Mouse (Mus musculus) heart, embryonic 15.5 days (tissue): ENCODE measurements around the gene Pitpnm1. TPM values are rescaled to one million over a fixed set of nuclear protein-coding genes. Genes with fewer than 3 reads are reported as not detected.
"Not testable (repeated sequence)": the region's sequence is repeated elsewhere in the genome, so short reads cannot be mapped to it uniquely, and the experiment has no call there.

Experiments
- ATAC-seq: fragments of 200-750 bp; cut with Nextera tagmentation; replicated peaks from 2 replicates; pipeline ENCODE4 v1.8.0; 2017; ENCODE audit warnings: low read depth, moderate TSS enrichment; ENCODE audit not compliant: insufficient number of reproducible peaks, insufficient read depth, low FRiP score
- H3K27ac ChIP-seq: fragments of 300-500 bp; sonication (generic); 2 replicates; pipeline ENCODE4 v1.5.1; 2015; ENCODE audit warnings: mild to moderate bottlenecking, inconsistent platforms
- H3K27me3 ChIP-seq: fragments of 300-500 bp; sonication (generic); 2 replicates; pipeline ENCODE4 v1.6.1; 2015; ENCODE audit warnings: inconsistent platforms
- H3K36me3 ChIP-seq: fragments of 300-500 bp; sonication (generic); 2 replicates; pipeline ENCODE4 v1.6.1; 2015; ENCODE audit warnings: mild to moderate bottlenecking, inconsistent platforms
- H3K4me1 ChIP-seq: fragments of 300-500 bp; sonication (generic); replicated peaks from 2 replicates; pipeline ENCODE4 v1.6.1; 2015; ENCODE audit warnings: inconsistent platforms
- H3K4me2 ChIP-seq: fragments of 300-500 bp; sonication (generic); 2 replicates; pipeline ENCODE4 v1.6.1; 2015; ENCODE audit warnings: inconsistent platforms, mild to moderate bottlenecking, moderate library complexity
- H3K4me3 ChIP-seq: fragments of 300-500 bp; sonication (generic); 2 replicates; pipeline ENCODE4 v1.5.1; 2015; ENCODE audit warnings: mild to moderate bottlenecking, inconsistent platforms
- H3K9ac ChIP-seq: fragments of 300-500 bp; sonication (generic); 2 replicates; pipeline ENCODE4 v1.6.1; 2015; ENCODE audit warnings: mild to moderate bottlenecking, inconsistent platforms
- H3K9me3 ChIP-seq: fragments of 300-500 bp; sonication (generic); replicated peaks from 2 replicates; pipeline ENCODE4 v1.6.1; 2016; ENCODE audit warnings: inconsistent platforms
- WGBS: fragments of 180-500 bp; shearing (Covaris S2); methylation state at CpG from one replicate; pipeline ENCODE4 v1.1.7; 2015; ENCODE audit warnings: mixed read lengths; 5-methylcytosine and 5-hydroxymethylcytosine counted together
- polyA plus RNA-seq: library from polyadenylated mRNA; unstranded; fragments of >200 nt; fragmentation: Nextera tagmentation; extraction: Ambion mirVana; gene quantifications from 2 replicates; pipeline ENCODE4 v1.2.1, GENCODE M21; 2015

Pitpnm1 gene
- polyA plus RNA-seq, 1 experiment from 2014 or later = 17.2 TPM

DNA sequence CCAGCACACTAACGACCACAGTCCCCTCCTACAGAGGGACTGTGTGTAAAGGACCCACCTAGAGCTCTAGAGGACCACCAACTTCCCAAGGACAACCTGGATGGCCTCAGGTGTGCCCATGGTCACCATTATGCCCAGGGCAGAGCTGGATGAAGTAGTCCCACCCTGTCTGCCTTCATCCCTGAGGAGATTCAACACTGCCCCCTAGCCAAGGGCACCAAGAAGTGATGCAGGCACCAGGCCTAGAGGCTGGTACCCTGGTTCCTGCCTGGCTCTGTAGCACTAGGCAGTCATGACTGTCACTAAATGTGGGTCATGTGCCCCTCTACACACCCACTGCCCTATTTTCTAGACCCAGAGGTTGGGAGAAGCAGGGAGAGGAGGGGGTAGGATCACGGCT is 32.0 kb downstream of the Pitpnm1 start:
- WGBS = 88% methylated on average over 2 of the region's 2 CpGs
- H3K9me3 ChIP-seq = no peaks in the 10 kb centered on the region

DNA sequence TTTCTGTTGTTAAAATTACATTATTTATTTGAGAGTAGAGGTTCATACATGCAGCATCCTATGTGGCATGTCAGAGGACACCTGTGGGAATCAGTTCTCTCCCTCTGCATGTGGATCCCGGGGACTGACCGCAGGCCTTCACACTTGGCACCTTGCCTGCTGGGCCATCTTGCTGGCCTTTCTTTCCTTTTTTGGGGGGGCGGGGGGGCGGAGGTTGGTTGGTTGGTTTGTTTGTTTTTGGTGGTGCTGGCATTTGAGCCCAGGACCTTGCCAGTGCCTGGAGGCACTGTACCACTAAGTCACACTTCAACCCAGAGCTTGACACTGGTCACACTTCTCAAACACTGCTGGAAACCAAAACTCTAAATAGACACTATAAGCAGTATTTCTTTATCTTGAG is 34.6 kb downstream of the Pitpnm1 start:
- no peak for ATAC-seq
- H3K36me3 ChIP-seq = peaks cover 17% of the 10 kb centered on the region; the same call in 1 of the 2 replicates
- H3K9ac ChIP-seq = no peak overlapping the region
- H3K27ac ChIP-seq = no peak overlapping the region
- peaks cover 6% of the 10 kb centered on the region for H3K4me1 ChIP-seq
- no peak overlapping the region for H3K4me3 ChIP-seq
- no peak overlapping the region for H3K4me2 ChIP-seq
- H3K27me3 ChIP-seq = 0 out of 2 replicates have a peak, but pooled peaks cover 5% of the 10 kb centered on the region
- H3K9me3 ChIP-seq = no peaks in the 10 kb centered on the region
- WGBS = 88% methylated on average over 4 of the region's 4 CpGs

More for the DNA sequence above, 32.0 kb downstream of the Pitpnm1 start:
- Histone ChIP-seq H3K9ac (no peak overlapping the region), H3K36me3 (peaks cover 33% of the 10 kb centered on the region), H3K4me1 (peaks cover 16% of the 10 kb centered on the region), H3K4me3 (no peak overlapping the region), H3K27me3 (0 out of 2 replicates have a peak, but pooled peaks cover under 1% of the 10 kb centered on the region), H3K4me2 (no peak overlapping the region), H3K27ac (no peak overlapping the region)
- no peak; the same call in 1 of the 2 replicates for ATAC-seq

DNA sequence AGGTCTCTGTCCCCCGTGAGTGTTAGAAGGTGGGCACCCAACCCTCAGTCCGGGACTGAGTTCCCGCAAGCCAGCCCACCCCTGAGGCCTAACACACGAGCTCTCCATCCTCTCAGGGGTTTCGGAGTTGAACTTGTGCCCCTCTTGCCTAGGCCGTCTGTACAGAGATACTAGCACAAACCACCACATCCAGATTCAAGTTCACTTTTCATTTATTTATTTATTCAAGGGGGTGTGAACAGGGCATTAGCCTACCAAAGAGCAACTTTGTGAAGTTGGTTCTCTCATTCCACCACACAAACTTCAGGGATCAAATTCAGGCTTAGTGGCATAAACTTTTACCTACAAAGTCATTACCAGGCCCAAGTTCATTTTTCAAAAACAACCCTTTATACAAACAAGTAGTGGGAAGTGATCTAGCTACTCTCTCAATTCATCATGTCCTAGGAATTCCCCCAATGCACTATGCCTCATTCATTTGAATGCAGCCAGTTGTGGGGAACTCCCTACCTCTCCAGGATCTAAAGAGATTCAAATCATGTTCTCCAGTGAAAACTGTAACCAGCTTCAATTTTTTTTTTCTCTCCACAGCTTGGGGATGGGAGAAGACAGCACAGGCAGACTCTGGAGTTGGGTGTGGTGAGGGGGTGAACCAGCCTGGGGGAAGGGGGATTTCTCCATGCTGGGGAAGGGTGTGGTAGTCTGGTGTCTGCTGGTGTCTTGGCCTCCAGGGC is 35.6 kb downstream of the Pitpnm1 start:
- not testable (repeated sequence) for H3K4me2 ChIP-seq, H3K27ac ChIP-seq, H3K27me3 ChIP-seq, H3K4me1 ChIP-seq, H3K4me3 ChIP-seq, H3K9me3 ChIP-seq, H3K9ac ChIP-seq
- 0 out of 2 replicates have a peak, but pooled peaks have one; percentile 19 for ATAC-seq
- peaks cover 10% of the 10 kb centered on the region; the same call in 1 of the 2 replicates for H3K36me3 ChIP-seq
- WGBS = 80% methylated on average over 6 of the region's 6 CpGs

DNA sequence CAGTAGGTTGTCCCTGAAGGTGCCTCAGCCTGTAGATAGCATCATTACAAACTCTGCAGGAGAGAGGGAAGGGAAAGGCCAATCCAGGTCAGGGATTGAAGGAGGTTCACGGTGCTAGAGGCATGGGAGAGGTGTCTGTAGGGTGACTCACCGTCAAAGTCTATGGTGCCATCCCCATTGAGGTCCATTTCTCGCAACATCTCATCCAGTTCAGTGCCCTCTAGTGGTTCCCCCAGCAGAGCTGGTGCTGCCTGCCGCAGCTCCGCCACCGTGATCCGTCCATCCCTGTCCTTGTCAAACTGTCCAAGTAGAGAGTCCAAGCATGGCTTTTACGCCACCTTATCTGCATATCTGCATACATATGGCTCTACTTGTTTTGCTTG is 36.2 kb downstream of the Pitpnm1 start:
- not testable (repeated sequence) for H3K9me3 ChIP-seq, H3K4me3 ChIP-seq, H3K27ac ChIP-seq, H3K4me2 ChIP-seq, H3K4me1 ChIP-seq, H3K27me3 ChIP-seq, H3K9ac ChIP-seq
- peaks cover 10% of the 10 kb centered on the region; the same call in 1 of the 2 replicates for H3K36me3 ChIP-seq
- ATAC-seq = peak; percentile 11; the same call in 1 of the 2 replicates
- WGBS = 25% methylated on average over 8 of the region's 8 CpGs

DNA sequence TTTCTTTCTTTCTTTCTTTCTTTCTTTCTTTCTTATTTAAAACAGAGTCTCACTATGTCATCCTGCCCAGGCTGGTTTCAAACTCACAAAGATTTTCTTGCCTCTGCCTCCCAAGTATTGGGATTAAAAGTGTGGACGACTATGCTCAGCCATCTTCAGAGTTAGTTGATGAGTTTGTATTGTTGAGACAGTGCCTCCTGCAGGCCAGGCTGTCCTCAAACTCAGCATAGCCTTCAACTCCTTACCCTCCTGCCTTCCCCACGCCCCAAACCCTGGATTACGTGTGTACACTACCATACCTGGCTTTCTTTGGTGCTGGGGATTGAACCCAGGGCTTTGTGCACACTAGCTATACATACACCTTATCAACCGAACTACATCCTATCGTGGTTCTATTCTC is 36.7 kb downstream of the Pitpnm1 start:
- no peak overlapping the region for H3K4me3 ChIP-seq
- H3K9me3 ChIP-seq = no peaks in the 10 kb centered on the region
- H3K4me1 ChIP-seq = no peaks in the 10 kb centered on the region
- 0 out of 2 replicates have a peak, but pooled peaks cover 5% of the 10 kb centered on the region for H3K27me3 ChIP-seq
- WGBS = 73% methylated on average over 5 of the region's 5 CpGs
- H3K9ac ChIP-seq = no peak overlapping the region
- ATAC-seq = no peak
- H3K4me2 ChIP-seq = no peak overlapping the region
- H3K27ac ChIP-seq = no peak overlapping the region
- H3K36me3 ChIP-seq = peaks cover 5% of the 10 kb centered on the region; the same call in 1 of the 2 replicates

DNA sequence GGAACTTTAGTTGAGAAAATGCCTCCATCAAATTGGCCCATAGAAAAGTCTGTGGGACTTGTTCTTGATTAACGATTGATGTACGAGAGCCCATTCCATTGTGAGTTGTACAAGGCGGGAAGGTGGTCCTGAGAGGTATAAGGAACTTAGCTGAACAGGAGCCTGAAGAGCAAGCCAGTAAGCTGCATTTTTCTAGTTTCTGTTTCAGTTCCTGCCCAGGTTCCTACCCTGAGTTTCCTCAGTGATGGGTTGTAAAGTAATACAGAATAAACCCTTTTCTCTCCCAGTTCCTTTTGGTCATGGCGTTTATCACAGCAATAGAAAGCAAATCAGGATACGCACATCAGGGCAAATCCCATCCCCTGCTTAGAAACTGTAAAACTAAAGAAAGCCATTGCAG is 38.1 kb downstream of the Pitpnm1 start:
- no peak overlapping the region for H3K9ac ChIP-seq
- 74% methylated on average over 5 of the region's 5 CpGs for WGBS
- H3K9me3 ChIP-seq = no peaks in the 10 kb centered on the region
- 0 out of 2 replicates have a peak, but pooled peaks cover 5% of the 10 kb centered on the region for H3K27me3 ChIP-seq
- no peak overlapping the region for H3K4me3 ChIP-seq
- H3K36me3 ChIP-seq = no peaks in the 10 kb centered on the region
- no peaks in the 10 kb centered on the region for H3K4me1 ChIP-seq
- no peak overlapping the region for H3K4me2 ChIP-seq
- no peak for ATAC-seq
- no peak overlapping the region for H3K27ac ChIP-seq

DNA sequence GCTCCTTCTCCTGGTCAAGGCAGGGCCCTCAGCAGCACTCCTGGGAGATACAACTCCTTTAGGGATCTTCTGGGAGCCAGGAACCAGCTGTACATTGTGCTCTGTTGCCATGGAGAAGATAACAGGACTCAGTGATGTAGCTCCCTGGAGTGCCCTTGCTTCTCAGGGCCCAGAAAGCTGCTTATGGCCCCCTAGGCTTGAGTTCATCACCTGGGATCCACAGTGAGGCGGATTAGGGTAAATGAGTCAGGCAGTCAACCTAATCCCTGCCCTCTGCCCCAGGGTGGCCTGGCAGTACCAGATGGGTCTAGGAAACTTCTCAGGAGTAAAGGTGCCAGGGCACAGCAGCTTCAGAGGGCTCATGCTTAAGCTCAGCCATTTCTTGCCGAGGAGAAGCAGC is 39.6 kb downstream of the Pitpnm1 start, which contains the start of gene Gpr152:
Gene Gpr152 (plus strand): TSS at position 342 of the 400 bp plus-strand sequence.
- H3K9ac ChIP-seq = no peak within 1 kb of the TSS
- WGBS = 73% methylated on average over 2 of the region's 2 CpGs

DNA sequence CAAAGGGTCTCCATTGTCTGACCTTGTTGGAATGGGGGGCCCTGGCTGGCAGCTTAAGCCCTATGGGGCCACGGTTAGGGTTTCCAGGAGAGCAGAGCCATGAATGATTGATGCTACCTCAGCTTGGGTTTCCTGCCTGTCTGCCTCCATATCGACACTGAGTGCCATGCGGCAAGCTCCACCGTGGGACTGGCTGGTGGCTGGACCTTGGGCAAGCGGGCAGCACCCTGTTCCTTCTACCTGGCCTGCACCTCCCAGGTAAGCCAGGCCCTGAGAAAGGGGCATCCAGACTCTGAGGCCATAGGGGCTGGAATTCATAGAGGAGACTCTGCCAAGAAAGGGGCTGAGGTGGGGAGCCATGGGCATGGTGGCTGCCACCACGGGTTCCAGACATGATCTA is 40.3 kb downstream of the Pitpnm1 start:
- no peak overlapping the region for H3K4me2 ChIP-seq
- 76% methylated on average over 6 of the region's 6 CpGs for WGBS
- no peak for ATAC-seq

More for the DNA sequence above, 39.6 kb downstream of the Pitpnm1 start, which contains the start of gene Gpr152:
- no peak for ATAC-seq
- Histone ChIP-seq H3K36me3 (no peaks in the 10 kb centered on the region), H3K4me2 (no peak within 1 kb of the TSS), H3K9me3 (no peaks in the 10 kb centered on the region), H3K27ac (no peak within 1 kb of the TSS), H3K27me3 (0 out of 2 replicates have a peak, but pooled peaks cover 5% of the 10 kb centered on the region), H3K4me3 (no peak within 1 kb of the TSS), H3K4me1 (no peaks in the 10 kb centered on the region)

DNA sequence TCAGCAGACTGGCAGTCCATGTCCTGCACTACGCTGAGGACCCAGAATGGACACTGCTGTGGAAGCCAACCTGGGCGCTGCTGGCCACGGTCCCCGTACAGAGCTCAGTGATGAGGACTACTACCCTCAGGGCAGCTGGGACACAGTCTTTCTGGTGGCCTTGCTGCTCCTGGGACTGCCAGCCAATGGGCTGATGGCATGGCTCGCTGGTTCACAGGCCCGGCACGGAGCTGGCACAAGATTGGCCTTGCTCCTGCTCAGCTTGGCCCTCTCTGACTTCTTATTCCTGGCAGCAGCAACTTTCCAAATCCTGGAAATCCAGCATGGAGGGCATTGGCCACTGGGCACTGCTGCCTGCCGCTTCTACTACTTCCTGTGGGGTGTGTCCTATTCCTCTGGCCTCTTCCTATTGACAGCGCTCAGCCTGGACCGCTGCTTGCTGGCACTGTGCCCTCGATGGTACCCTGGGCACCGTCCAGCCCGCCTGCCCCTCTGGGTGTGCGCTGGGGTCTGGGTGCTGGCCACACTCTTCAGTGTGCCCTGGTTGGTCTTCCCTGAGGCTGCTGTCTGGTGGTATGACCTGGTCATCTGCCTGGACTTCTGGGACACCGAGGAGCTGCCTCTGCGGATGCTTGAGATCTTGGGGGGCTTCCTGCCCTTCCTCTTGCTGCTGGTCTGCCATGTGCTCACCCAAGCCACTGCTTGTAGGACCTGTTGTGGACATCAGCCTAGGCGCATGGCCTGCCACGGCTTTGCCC is 42.8 kb downstream of the Pitpnm1 start:
- Histone ChIP-seq H3K4me2 (no peak overlapping the region), H3K4me3 (no peak overlapping the region), H3K36me3 (no peaks in the 10 kb centered on the region), H3K4me1 (0 out of 2 replicates have a peak, but pooled peaks cover 2% of the 10 kb centered on the region), H3K27ac (no peak overlapping the region), H3K9ac (no peak overlapping the region), H3K27me3 (no peaks in the 10 kb centered on the region), H3K9me3 (no peaks in the 10 kb centered on the region)
- ATAC-seq = no peak
- 80% methylated on average over 18 of the region's 18 CpGs for WGBS

More for the DNA sequence above, 40.3 kb downstream of the Pitpnm1 start:
- Histone ChIP-seq H3K27me3 (0 out of 2 replicates have a peak, but pooled peaks cover 5% of the 10 kb centered on the region), H3K4me3 (no peak overlapping the region), H3K9ac (no peak overlapping the region), H3K4me1 (no peaks in the 10 kb centered on the region), H3K27ac (no peak overlapping the region), H3K9me3 (no peaks in the 10 kb centered on the region), H3K36me3 (no peaks in the 10 kb centered on the region)

DNA sequence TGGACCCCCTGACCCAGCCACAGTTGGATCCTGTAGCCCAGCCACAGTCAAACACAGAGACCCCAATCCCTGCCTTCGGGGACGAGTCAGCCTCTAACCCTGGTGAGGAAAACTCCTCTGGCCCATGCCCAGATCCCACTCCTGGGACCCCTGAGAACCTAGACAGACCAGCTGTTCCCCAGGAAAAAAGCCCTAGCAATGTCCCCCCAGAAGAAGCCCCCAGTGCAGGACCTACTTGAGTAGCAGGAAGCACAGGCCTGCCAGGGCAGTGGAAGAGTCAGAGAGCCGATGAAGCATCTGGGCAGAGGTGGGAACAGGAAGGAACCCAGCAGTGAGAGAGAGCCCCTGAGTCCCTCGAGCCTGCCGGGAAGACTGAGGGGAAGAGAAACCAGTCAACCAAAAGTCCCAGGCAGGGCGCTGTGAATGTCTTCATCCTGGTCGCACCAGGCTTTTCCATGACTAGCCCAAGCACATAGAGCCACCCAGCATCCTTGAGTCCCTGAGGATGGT is 44.0 kb downstream of the Pitpnm1 start, which contains the start of gene Cabp4:
Gene Cabp4 (minus strand): TSS at position 275 of the 510 bp plus-strand sequence.
- Histone ChIP-seq H3K9ac (no peak within 1 kb of the TSS), H3K36me3 (no peaks in the 10 kb centered on the region), H3K4me1 (peaks cover 8% of the 10 kb centered on the region), H3K27ac (no peak within 1 kb of the TSS), H3K27me3 (no peaks in the 10 kb centered on the region), H3K9me3 (no peaks in the 10 kb centered on the region), H3K4me3 (no peak within 1 kb of the TSS), H3K4me2 (no peak within 1 kb of the TSS)
- ATAC-seq = no peak
- WGBS = 64% methylated on average over 7 of the region's 7 CpGs
